Mouse (Mus musculus): ENCODE results near the gene Izumo2. TPM values are rescaled to one million over a fixed set of nuclear protein-coding genes. Genes with fewer than 3 reads are reported as not detected.

Izumo2 gene
- polyA plus RNA-seq (2014; fragmentation: Illumina TruSeq; extraction: RNeasy Lipid Tissue Mini Kit (QIAGEN cat#74804); ENCODE audit: low read depth, low replicate concordance) = 5.2 TPM

GRCm38 (mm10) chr7:44708574-44708973 lies at the start of gene Izumo2:
Gene Izumo2, plus strand, starts transcription at chr7:44708742.

DNA sequence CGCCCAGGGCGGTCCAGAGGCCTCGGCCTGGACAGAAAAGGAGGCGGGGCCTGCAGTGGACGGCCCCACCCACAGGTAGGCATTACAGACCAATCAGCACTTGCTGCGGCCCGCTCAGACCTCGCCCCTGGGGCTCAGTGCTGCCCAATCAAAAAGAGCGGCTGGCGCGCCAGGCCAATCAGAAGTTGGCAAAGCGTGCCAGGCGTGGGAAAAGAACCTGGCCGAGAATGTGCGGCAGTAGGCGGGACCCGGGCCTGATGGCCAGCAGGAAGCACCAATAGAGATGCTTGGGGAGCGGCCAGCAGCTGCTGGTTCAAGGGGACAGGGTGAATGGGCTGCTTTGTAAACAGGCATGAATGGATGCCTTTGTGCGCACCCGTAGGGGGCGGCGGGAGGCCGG lies 37.7 kb upstream of the Izumo2 start, which contains the start of gene Myh14:
Myh14 (minus strand) TSS at position 41 of the 400 bp plus-strand sequence.

GRCm38 (mm10) chr7:44748101-44749044 lies 39.8 kb downstream of the Izumo2 start, which contains the start of gene Vrk3:
Gene Vrk3, plus strand, starts transcription at chr7:44748413.

DNA sequence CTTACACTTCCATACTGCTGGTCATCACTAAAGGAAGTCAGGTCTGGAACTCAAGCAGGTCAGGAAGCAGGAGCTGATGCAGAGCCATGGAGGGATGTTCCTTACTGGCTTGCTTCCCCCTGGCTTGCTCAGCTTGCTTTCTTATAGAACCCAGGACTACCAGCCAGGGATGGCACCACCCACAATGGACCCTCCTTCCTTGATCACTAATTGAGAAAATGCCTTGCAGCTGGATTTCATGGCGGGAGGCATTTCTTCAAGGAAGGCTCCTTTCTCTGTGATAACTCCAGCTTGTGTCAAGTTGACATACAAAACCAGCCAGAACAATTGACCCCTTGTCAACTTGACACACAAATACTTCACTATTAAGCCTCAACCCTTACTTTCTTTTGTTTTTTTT lies 42.4 kb downstream of the Izumo2 start, which contains the start of gene Zfp473:
Zfp473 (minus strand) TSS at position 101 of the 400 bp plus-strand sequence.

Other genes with a start within 250 kb of the Izumo2 start
- not detected for gene Aspdh, start 243.4 kb upstream of the Izumo2 start, polyA plus RNA-seq (2014; fragmentation: Illumina TruSeq; extraction: RNeasy Lipid Tissue Mini Kit (QIAGEN cat#74804); ENCODE audit: low read depth, low replicate concordance)
- 27.8 TPM for gene Josd2, start 240.8 kb upstream of the Izumo2 start, polyA plus RNA-seq (2014; fragmentation: Illumina TruSeq; extraction: RNeasy Lipid Tissue Mini Kit (QIAGEN cat#74804); ENCODE audit: low read depth, low replicate concordance)
- 127 TPM for gene Emc10, start 212.2 kb upstream of the Izumo2 start, polyA plus RNA-seq (2014; fragmentation: Illumina TruSeq; extraction: RNeasy Lipid Tissue Mini Kit (QIAGEN cat#74804); ENCODE audit: low read depth, low replicate concordance)
- 31.7 TPM for gene Fam71e1, start 212.2 kb upstream of the Izumo2 start, polyA plus RNA-seq (2014; fragmentation: Illumina TruSeq; extraction: RNeasy Lipid Tissue Mini Kit (QIAGEN cat#74804); ENCODE audit: low read depth, low replicate concordance)
- 0.36 TPM for gene Mybpc2, start 184.1 kb upstream of the Izumo2 start, polyA plus RNA-seq (2014; fragmentation: Illumina TruSeq; extraction: RNeasy Lipid Tissue Mini Kit (QIAGEN cat#74804); ENCODE audit: low read depth, low replicate concordance)
- gene Spib, start 176.7 kb upstream of the Izumo2 start, polyA plus RNA-seq (2014; fragmentation: Illumina TruSeq; extraction: RNeasy Lipid Tissue Mini Kit (QIAGEN cat#74804); ENCODE audit: low read depth, low replicate concordance) = 0.62 TPM
- 10.1 TPM for gene Pold1, start 159.9 kb upstream of the Izumo2 start, polyA plus RNA-seq (2014; fragmentation: Illumina TruSeq; extraction: RNeasy Lipid Tissue Mini Kit (QIAGEN cat#74804); ENCODE audit: low read depth, low replicate concordance)
- gene Nr1h2, start 154.8 kb upstream of the Izumo2 start, polyA plus RNA-seq (2014; fragmentation: Illumina TruSeq; extraction: RNeasy Lipid Tissue Mini Kit (QIAGEN cat#74804); ENCODE audit: low read depth, low replicate concordance) = 91.4 TPM
- gene Napsa, start 136.4 kb upstream of the Izumo2 start, polyA plus RNA-seq (2014; fragmentation: Illumina TruSeq; extraction: RNeasy Lipid Tissue Mini Kit (QIAGEN cat#74804); ENCODE audit: low read depth, low replicate concordance) = 13.2 TPM
- gene Kcnc3, start 118.1 kb upstream of the Izumo2 start, polyA plus RNA-seq (2014; fragmentation: Illumina TruSeq; extraction: RNeasy Lipid Tissue Mini Kit (QIAGEN cat#74804); ENCODE audit: low read depth, low replicate concordance) = 17.2 TPM
- gene Myh14, start 37.9 kb upstream of the Izumo2 start, polyA plus RNA-seq (2014; fragmentation: Illumina TruSeq; extraction: RNeasy Lipid Tissue Mini Kit (QIAGEN cat#74804); ENCODE audit: low read depth, low replicate concordance) = 9.1 TPM
- gene Vrk3, start 39.7 kb downstream of the Izumo2 start, polyA plus RNA-seq (2014; fragmentation: Illumina TruSeq; extraction: RNeasy Lipid Tissue Mini Kit (QIAGEN cat#74804); ENCODE audit: low read depth, low replicate concordance) = 29.0 TPM
- gene Zfp473, start 42.3 kb downstream of the Izumo2 start, polyA plus RNA-seq (2014; fragmentation: Illumina TruSeq; extraction: RNeasy Lipid Tissue Mini Kit (QIAGEN cat#74804); ENCODE audit: low read depth, low replicate concordance) = 0.26 TPM
- gene Nup62, start 107.3 kb downstream of the Izumo2 start, polyA plus RNA-seq (2014; fragmentation: Illumina TruSeq; extraction: RNeasy Lipid Tissue Mini Kit (QIAGEN cat#74804); ENCODE audit: low read depth, low replicate concordance) = 20.1 TPM
- gene Il4i1, start 107.6 kb downstream of the Izumo2 start, polyA plus RNA-seq (2014; fragmentation: Illumina TruSeq; extraction: RNeasy Lipid Tissue Mini Kit (QIAGEN cat#74804); ENCODE audit: low read depth, low replicate concordance) = 3.5 TPM
- 71.7 TPM for gene Atf5, start 107.9 kb downstream of the Izumo2 start, polyA plus RNA-seq (2014; fragmentation: Illumina TruSeq; extraction: RNeasy Lipid Tissue Mini Kit (QIAGEN cat#74804); ENCODE audit: low read depth, low replicate concordance)
- 54.3 TPM for gene Akt1s1, start 140.2 kb downstream of the Izumo2 start, polyA plus RNA-seq (2014; fragmentation: Illumina TruSeq; extraction: RNeasy Lipid Tissue Mini Kit (QIAGEN cat#74804); ENCODE audit: low read depth, low replicate concordance)
- 65.2 TPM for gene Tbc1d17, start 140.3 kb downstream of the Izumo2 start, polyA plus RNA-seq (2014; fragmentation: Illumina TruSeq; extraction: RNeasy Lipid Tissue Mini Kit (QIAGEN cat#74804); ENCODE audit: low read depth, low replicate concordance)
- gene Pnkp, start 148.4 kb downstream of the Izumo2 start, polyA plus RNA-seq (2014; fragmentation: Illumina TruSeq; extraction: RNeasy Lipid Tissue Mini Kit (QIAGEN cat#74804); ENCODE audit: low read depth, low replicate concordance) = 30.0 TPM
- 146 TPM for gene Ptov1, start 161.0 kb downstream of the Izumo2 start, polyA plus RNA-seq (2014; fragmentation: Illumina TruSeq; extraction: RNeasy Lipid Tissue Mini Kit (QIAGEN cat#74804); ENCODE audit: low read depth, low replicate concordance)
- gene Med25, start 184.0 kb downstream of the Izumo2 start, polyA plus RNA-seq (2014; fragmentation: Illumina TruSeq; extraction: RNeasy Lipid Tissue Mini Kit (QIAGEN cat#74804); ENCODE audit: low read depth, low replicate concordance) = 66.0 TPM
- 22.8 TPM for gene Fuz, start 187.3 kb downstream of the Izumo2 start, polyA plus RNA-seq (2014; fragmentation: Illumina TruSeq; extraction: RNeasy Lipid Tissue Mini Kit (QIAGEN cat#74804); ENCODE audit: low read depth, low replicate concordance)
- 62.5 TPM for gene Ap2a1, start 220.8 kb downstream of the Izumo2 start, polyA plus RNA-seq (2014; fragmentation: Illumina TruSeq; extraction: RNeasy Lipid Tissue Mini Kit (QIAGEN cat#74804); ENCODE audit: low read depth, low replicate concordance)
- 12.6 TPM for gene Tsks, start 234.5 kb downstream of the Izumo2 start, polyA plus RNA-seq (2014; fragmentation: Illumina TruSeq; extraction: RNeasy Lipid Tissue Mini Kit (QIAGEN cat#74804); ENCODE audit: low read depth, low replicate concordance)

All from adipose tissue, adult 10 weeks (tissue).